Mouse (Mus musculus) spleen, adult 2 months (tissue): ENCODE measurements at regions not wholly inside any gene's neighbourhood (a gene's known extent, or its start where the extent isn't known, plus 50 kb on each side); places are given as distances from the start of the nearest gene placed in this dataset.

Source experiments
- CTCF ChIP-seq: fragments of 200-500 bp; IDR thresholded peaks from 2 replicates; pipeline ENCODE4 v1.5.1; 2011; ENCODE audit warnings: mild to moderate bottlenecking, inconsistent platforms; ENCODE audit not compliant: insufficient read depth, insufficient read length, insufficient replicate concordance; ENCODE audit errors: extremely low read depth
- POLR2A ChIP-seq: fragments of 200-500 bp; IDR thresholded peaks from 2 replicates; pipeline ENCODE4 v1.6.1; 2011; ENCODE audit warnings: low read depth, low read length, inconsistent platforms

- TF ChIP-seq CTCF: no peak
- TF ChIP-seq POLR2A: no peak
Measured at GRCm38 (mm10) chr13:106732906-106733305, 203.9 kb downstream of the Ipo11 start.
